7 mouse cellular contexts compared by ENCODE assay signal in genomic region chr7:30973501-30974289, GRCm38 (mm10). TPM values are rescaled to one million over a fixed set of nuclear protein-coding genes. Genes with fewer than 3 reads are reported as not detected.
DNase-seq lines count a peak whose midpoint lies in the region; ATAC-seq lines count a peak whose summit lies in the region.

Gene Fam187b, plus strand, starts transcription at chr7:30973790.

- intact Hi-C loops in gastrocnemius, postnatal 36 days (cut with DNase I), result loop anchor here (5.0 kb wide), 1 partner anchor 101 kb away; no protein-coding TSS in a partner anchor

- H3K4me2 ChIP-seq in intestine, embryonic 14.5 days (ENCODE audit: low read length), result peak within 1 kb of the TSS; percentile 61
- H3K4me2 ChIP-seq in limb, embryonic 12.5 days, result peak within 1 kb of the TSS; percentile 67
- H3K4me2 ChIP-seq in midbrain, embryonic 14.5 days (ENCODE audit: low read length), result peak within 1 kb of the TSS; percentile 51

- peak within 1 kb of the TSS; percentile 47 for H3K4me3 ChIP-seq in intestine, embryonic 14.5 days (ENCODE audit: low read depth, low read length)
- H3K4me3 ChIP-seq in limb, embryonic 12.5 days (replicated peaks), result peak within 1 kb of the TSS; percentile 51
- peak within 1 kb of the TSS; percentile 24 for H3K4me3 ChIP-seq in midbrain, embryonic 14.5 days (replicated peaks; ENCODE audit: low read depth, low read length)

- WGBS in intestine, embryonic 14.5 days, result under 1% methylated on average over 37 of the region's 37 CpGs
- WGBS in limb, embryonic 12.5 days, result under 1% methylated on average over 37 of the region's 37 CpGs
- under 1% methylated on average over 37 of the region's 37 CpGs for WGBS in midbrain, embryonic 14.5 days

- H3K27me3 ChIP-seq in intestine, embryonic 14.5 days (replicated peaks; ENCODE audit: control insufficient read depth, insufficient read depth, low read length), result 0 out of 2 replicates have a peak, but pooled peaks cover 11% of the 10 kb centered on the region
- peaks cover 24% of the 10 kb centered on the region for H3K27me3 ChIP-seq in limb, embryonic 12.5 days
- H3K27me3 ChIP-seq in midbrain, embryonic 14.5 days (ENCODE audit: control insufficient read depth, insufficient read depth, low read length), result peaks cover 21% of the 10 kb centered on the region

- H3K27ac ChIP-seq in intestine, embryonic 14.5 days (ENCODE audit: low read depth), result peak within 1 kb of the TSS; percentile 81
- H3K27ac ChIP-seq in limb, embryonic 12.5 days, result no peak within 1 kb of the TSS
- no peak within 1 kb of the TSS for H3K27ac ChIP-seq in midbrain, embryonic 14.5 days (replicated peaks; ENCODE audit: low read depth, low read length)

- no peaks in the 10 kb centered on the region; the same call in 1 of the 2 replicates for H3K4me1 ChIP-seq in intestine, embryonic 14.5 days (replicated peaks; ENCODE audit: control insufficient read depth, insufficient read depth, low read length)
- peaks cover 6% of the 10 kb centered on the region; the same call in 1 of the 2 replicates for H3K4me1 ChIP-seq in limb, embryonic 12.5 days (replicated peaks)
- H3K4me1 ChIP-seq in midbrain, embryonic 14.5 days (ENCODE audit: control insufficient read depth, insufficient read depth, low read length), result peaks cover 9% of the 10 kb centered on the region; the same call in 1 of the 2 replicates

- ATAC-seq in intestine, embryonic 14.5 days (replicated peaks; ENCODE audit: low FRiP score, low TSS enrichment, low read depth), result peak; percentile 94
- ATAC-seq in limb, embryonic 12.5 days (ENCODE audit: insufficient number of reproducible peaks, insufficient read depth, low FRiP score, low TSS enrichment, low read depth), result peak; percentile 81
- peak; percentile 78 for ATAC-seq in midbrain, embryonic 14.5 days (ENCODE audit: low FRiP score, low TSS enrichment)

- 0 out of 2 replicates have a peak, but pooled peaks cover 8% of the 10 kb centered on the region for H3K36me3 ChIP-seq in intestine, embryonic 14.5 days (ENCODE audit: control insufficient read depth, insufficient read depth, low read length)
- H3K36me3 ChIP-seq in limb, embryonic 12.5 days, result peaks cover 4% of the 10 kb centered on the region; the same call in 1 of the 2 replicates
- no peaks in the 10 kb centered on the region for H3K36me3 ChIP-seq in midbrain, embryonic 14.5 days (ENCODE audit: control insufficient read depth, insufficient read depth, low read length)

- no peaks in the 10 kb centered on the region for H3K9me3 ChIP-seq in intestine, embryonic 14.5 days (ENCODE audit: control insufficient read depth, low read length)
- peaks cover 2% of the 10 kb centered on the region; the same call in 1 of the 2 replicates for H3K9me3 ChIP-seq in limb, embryonic 12.5 days
- no peaks in the 10 kb centered on the region for H3K9me3 ChIP-seq in midbrain, embryonic 14.5 days (ENCODE audit: control insufficient read depth, low read length)

- H3K9ac ChIP-seq in intestine, embryonic 14.5 days (ENCODE audit: low read length), result peak within 1 kb of the TSS; percentile 66
- H3K9ac ChIP-seq in limb, embryonic 12.5 days (replicated peaks), result peak within 1 kb of the TSS; percentile 60
- 0 out of 2 replicates have a peak within 1 kb of the TSS, but pooled peaks have one; percentile 23 for H3K9ac ChIP-seq in midbrain, embryonic 14.5 days (replicated peaks; ENCODE audit: low read length)

- peak; percentile 93 for DNase-seq in adrenal gland, postnatal 10 days
- DNase-seq in embryo, embryonic 11 days, result peak; percentile 88
- DNase-seq in gastrocnemius, postnatal 36 days, result peak; percentile 79 to 83
- peak; percentile 96 for DNase-seq in intestine, embryonic 14.5 days (ENCODE audit: low spot score)
- peak; percentile 84 for DNase-seq in midbrain, embryonic 14.5 days
- peak; percentile 79 to 91 for DNase-seq in spleen, adult 18-20 months

RNA-seq across cellular contexts. Expression of gene Fam187b, which starts in this region (rescaled TPM):
- total RNA-seq in adrenal gland, postnatal 10 days (2021), result under 1 TPM; 0.39 to 0.63 TPM
- total RNA-seq in gastrocnemius, postnatal 36 days (2021), result not detected
- polyA plus RNA-seq in intestine, embryonic 14.5 days (2014; fragmentation: Nextera tagmentation; extraction: Ambion mirVana), result 7.1 and 9.4 TPM in 2 replicates
- polyA plus RNA-seq in limb, embryonic 12.5 days (2016; fragmentation: Nextera tagmentation; extraction: Ambion mirVana), result 1.00 and 1.1 TPM in 2 replicates
- polyA plus RNA-seq in midbrain, embryonic 14.5 days (2014; fragmentation: Nextera tagmentation; extraction: Ambion mirVana), result 0.36 and 0.37 TPM in 2 replicates

Comparison
In these comparisons a context has a peak if more than half of its experiments do, and no peak if none do; other contexts are left out.
1. Peak in DNase-seq in adrenal gland, postnatal 10 days; RNA of the gene not detected or under 1 TPM.
2. Peak in DNase-seq in gastrocnemius, postnatal 36 days; RNA of the gene not detected or under 1 TPM.
3. Peak in DNase-seq, ATAC-seq, H3K4me3 ChIP-seq, H3K9ac ChIP-seq and H3K4me2 ChIP-seq in midbrain, embryonic 14.5 days; RNA of the gene not detected or under 1 TPM.